Mouse (Mus musculus): ENCODE measurements around the gene Gbp3. TPM values are rescaled to one million over a fixed set of nuclear protein-coding genes. Genes with fewer than 3 reads are reported as not detected.
A peak's percentile ranks its signal among the peaks of the same experiment; 100 is the strongest.

Gbp3 gene
- total and polyA plus RNA-seq, 2 experiments from 2014 or later: 2.3 to 3.1 TPM

- no peak for TF ChIP-seq CTCF (IDR thresholded peaks at IDR 0.05)
- no peak within 1 kb of the TSS for H3K4me2 ChIP-seq (ENCODE audit: low read depth, low read length, poor library complexity, severe bottlenecking)
- no peak within 1 kb of the TSS for H3K9ac ChIP-seq (replicated peaks; ENCODE audit: low read length, poor library complexity, severe bottlenecking)
- no peaks in the 10 kb centered on the region for H3K27me3 ChIP-seq (ENCODE audit: insufficient read depth, low read length)
- no peak for ATAC-seq (ENCODE audit: low FRiP score)
- no peak for DNase-seq (ENCODE audit: low spot score)
- H3K4me1 ChIP-seq (ENCODE audit: insufficient read depth, low read length): no peaks in the 10 kb centered on the region
- H3K9me3 ChIP-seq (ENCODE audit: low read length): no peaks in the 10 kb centered on the region
- H3K27ac ChIP-seq (ENCODE audit: low read depth, low read length): no peak within 1 kb of the TSS
- no peak within 1 kb of the TSS for H3K4me3 ChIP-seq (ENCODE audit: low read depth, low read length)
- H3K36me3 ChIP-seq (ENCODE audit: insufficient read depth, low read length): no peaks in the 10 kb centered on the region
- 90% methylated on average over 1 of the region's 1 CpGs for WGBS
Measured at GRCm38 (mm10) chr3:142594547-142594946, 34.7 kb downstream of the Gbp3 start, which contains the start of gene Gbp2b. Gene Gbp2b, plus strand, starts transcription at chr3:142594847.

- 87% methylated on average over 3 of the region's 3 CpGs for WGBS
- H3K4me3 ChIP-seq (ENCODE audit: low read depth, low read length): no peak overlapping the region
- H3K27ac ChIP-seq (ENCODE audit: low read depth, low read length): no peak overlapping the region
- no peaks in the 10 kb centered on the region for H3K9me3 ChIP-seq (ENCODE audit: low read length)
- ATAC-seq (ENCODE audit: low FRiP score) (no peak), DNase-seq (ENCODE audit: low spot score) (no peak)
- H3K36me3 ChIP-seq (ENCODE audit: insufficient read depth, low read length): no peaks in the 10 kb centered on the region
- H3K4me2 ChIP-seq (ENCODE audit: low read depth, low read length, poor library complexity, severe bottlenecking): no peak overlapping the region
- H3K4me1 ChIP-seq (ENCODE audit: insufficient read depth, low read length): no peaks in the 10 kb centered on the region
- no peak for TF ChIP-seq CTCF (IDR thresholded peaks at IDR 0.05)
- H3K9ac ChIP-seq (replicated peaks; ENCODE audit: low read length, poor library complexity, severe bottlenecking): no peak overlapping the region
- no peaks in the 10 kb centered on the region for H3K27me3 ChIP-seq (ENCODE audit: insufficient read depth, low read length)
Measured at GRCm38 (mm10) chr3:142597923-142598322, 38.1 kb downstream of the Gbp3 start.

- Histone ChIP-seq H3K4me1 (ENCODE audit: insufficient read depth, low read length) (no peaks in the 10 kb centered on the region), H3K4me3 (ENCODE audit: low read depth, low read length) (no peak overlapping the region), H3K27me3 (ENCODE audit: insufficient read depth, low read length) (no peaks in the 10 kb centered on the region), H3K36me3 (ENCODE audit: insufficient read depth, low read length) (no peaks in the 10 kb centered on the region), H3K27ac (ENCODE audit: low read depth, low read length) (no peak overlapping the region), H3K9ac (replicated peaks; ENCODE audit: low read length, poor library complexity, severe bottlenecking) (no peak overlapping the region), H3K9me3 (ENCODE audit: low read length) (no peaks in the 10 kb centered on the region), H3K4me2 (ENCODE audit: low read depth, low read length, poor library complexity, severe bottlenecking) (no peak overlapping the region)
- DNase-seq (ENCODE audit: low spot score) (no peak), ATAC-seq (ENCODE audit: low FRiP score) (no peak)
- TF ChIP-seq CTCF (IDR thresholded peaks at IDR 0.05): no peak
Measured at GRCm38 (mm10) chr3:142601675-142602074, 41.8 kb downstream of the Gbp3 start.

DNA sequence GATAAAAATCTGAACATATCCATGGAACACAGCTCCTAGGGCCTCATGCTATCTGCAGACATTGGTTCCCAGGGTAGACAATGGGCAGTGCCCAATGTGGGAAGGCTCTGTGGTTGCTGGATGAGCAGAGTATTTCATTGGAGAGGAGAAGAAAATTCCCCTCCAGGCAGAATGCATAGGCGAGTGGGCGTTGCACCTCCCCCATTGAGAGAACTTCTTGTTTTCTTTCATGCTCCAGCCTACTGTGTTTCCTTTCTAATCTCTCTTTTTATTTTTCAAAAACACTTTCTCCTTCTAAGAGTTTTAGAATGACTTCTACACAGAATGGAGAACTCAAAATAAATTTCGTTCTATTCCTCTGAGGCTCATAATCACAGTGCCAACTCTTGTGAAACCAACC lies 58.8 kb downstream of the Gbp3 start:
- Histone ChIP-seq H3K36me3 (ENCODE audit: insufficient read depth, low read length) (no peaks in the 10 kb centered on the region), H3K27me3 (ENCODE audit: insufficient read depth, low read length) (no peaks in the 10 kb centered on the region), H3K4me1 (ENCODE audit: insufficient read depth, low read length) (no peaks in the 10 kb centered on the region), H3K4me2 (ENCODE audit: low read depth, low read length, poor library complexity, severe bottlenecking) (no peak overlapping the region), H3K4me3 (ENCODE audit: low read depth, low read length) (no peak overlapping the region), H3K9me3 (ENCODE audit: low read length) (no peaks in the 10 kb centered on the region), H3K27ac (ENCODE audit: low read depth, low read length) (no peak overlapping the region), H3K9ac (replicated peaks; ENCODE audit: low read length, poor library complexity, severe bottlenecking) (no peak overlapping the region)
- no peak for TF ChIP-seq CTCF (IDR thresholded peaks at IDR 0.05)
- ATAC-seq (ENCODE audit: low FRiP score): no peak
- 78% methylated on average over 3 of the region's 3 CpGs for WGBS
- no peak for DNase-seq (ENCODE audit: low spot score)

- Histone ChIP-seq H3K4me2 (ENCODE audit: low read depth, low read length, poor library complexity, severe bottlenecking) (no peak overlapping the region), H3K9ac (replicated peaks; ENCODE audit: low read length, poor library complexity, severe bottlenecking) (no peak overlapping the region), H3K27ac (ENCODE audit: low read depth, low read length) (no peak overlapping the region), H3K4me1 (ENCODE audit: insufficient read depth, low read length) (no peaks in the 10 kb centered on the region), H3K27me3 (ENCODE audit: insufficient read depth, low read length) (no peaks in the 10 kb centered on the region), H3K36me3 (ENCODE audit: insufficient read depth, low read length) (no peaks in the 10 kb centered on the region), H3K4me3 (ENCODE audit: low read depth, low read length) (no peak overlapping the region), H3K9me3 (ENCODE audit: low read length) (no peaks in the 10 kb centered on the region)
- whole genome bisulfite sequencing: 19% methylated on average over 1 of the region's 1 CpGs
- ATAC-seq (ENCODE audit: low FRiP score) (no peak), DNase-seq (ENCODE audit: low spot score) (no peak)
- no peak for TF ChIP-seq CTCF (IDR thresholded peaks at IDR 0.05)
Measured at GRCm38 (mm10) chr3:142619606-142620005, 59.8 kb downstream of the Gbp3 start.

- ATAC-seq (ENCODE audit: low FRiP score) (no peak), DNase-seq (ENCODE audit: low spot score) (no peak)
- Histone ChIP-seq H3K4me3 (ENCODE audit: low read depth, low read length) (0 out of 2 replicates have a peak within 1 kb of the TSS, but pooled peaks have one; percentile 2), H3K9me3 (ENCODE audit: low read length) (no peaks in the 10 kb centered on the region), H3K27ac (ENCODE audit: low read depth, low read length) (no peak within 1 kb of the TSS), H3K27me3 (ENCODE audit: insufficient read depth, low read length) (no peaks in the 10 kb centered on the region), H3K36me3 (ENCODE audit: insufficient read depth, low read length) (no peaks in the 10 kb centered on the region), H3K9ac (replicated peaks; ENCODE audit: low read length, poor library complexity, severe bottlenecking) (no peak within 1 kb of the TSS), H3K4me1 (ENCODE audit: insufficient read depth, low read length) (no peaks in the 10 kb centered on the region), H3K4me2 (ENCODE audit: low read depth, low read length, poor library complexity, severe bottlenecking) (peak within 1 kb of the TSS; percentile 2)
- 75% methylated on average over 4 of the region's 4 CpGs for WGBS
- TF ChIP-seq CTCF (IDR thresholded peaks at IDR 0.05): no peak
Measured at GRCm38 (mm10) chr3:142620111-142620955, 60.5 kb downstream of the Gbp3 start, which contains the start of gene Gbp2. Gene Gbp2, plus strand, starts transcription at chr3:142620602.

All from midbrain, postnatal 0 days (tissue).